In the genomic region with DNA sequence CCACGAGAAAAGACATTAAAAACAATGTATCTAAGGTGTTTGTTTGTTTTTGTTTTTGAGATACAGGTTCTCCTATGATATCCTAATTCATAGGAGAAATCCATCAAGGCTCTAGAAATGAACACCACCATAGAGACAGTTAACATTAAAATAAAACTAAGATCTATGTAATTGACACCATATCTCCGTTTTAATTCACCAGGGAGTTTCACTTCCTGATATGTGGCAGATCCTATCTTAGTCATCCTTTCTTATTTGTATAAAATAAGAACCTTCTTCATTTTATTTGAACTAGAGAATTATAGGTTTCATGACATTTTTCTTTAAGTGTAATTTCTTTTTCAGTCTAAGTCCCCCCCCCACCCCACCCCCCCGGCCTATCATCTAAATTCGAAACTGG, we compare ENCODE assay signal across 33 mouse cellular contexts.
"Had no signal": no experiment of that assay in that cellular context is flagged by ENCODE, and none has a peak within 500 bp of the region (broad histone marks: within the 10 kb centered on the region; RNA-seq: fewer than 3 reads in every experiment).

No protein-coding gene starts in this region.

- H3K4me3 ChIP-seq: limb, embryonic 10.5 days; limb, embryonic 12.5 days; limb, embryonic 13.5 days; limb, embryonic 15.5 days; liver, embryonic 12.5 days; liver, embryonic 13.5 days; liver, embryonic 15.5 days; lung, embryonic 15.5 days; megakaryocyte, embryonic 14.5 days; midbrain, embryonic 10.5 days; midbrain, embryonic 12.5 days; midbrain, embryonic 13.5 days; midbrain, embryonic 15.5 days; myocyte; neural tube, embryonic 12.5 days; neural tube, embryonic 13.5 days had no signal

- DNase-seq: left cerebral cortex, postnatal 4 days; liver; liver, embryonic 13.5 days; liver, postnatal 0 days; lung, adult 18-20 months; lung, adult 2 months; lung, embryonic 14.5 days; lung, postnatal 10 days; lung, postnatal 14 days; lung, postnatal 36 days; lung, postnatal 4 days; midbrain, embryonic 14.5 days had no signal

- H3K36me3 ChIP-seq: limb, embryonic 10.5 days; limb, embryonic 12.5 days; limb, embryonic 13.5 days; limb, embryonic 15.5 days; liver, embryonic 12.5 days; liver, embryonic 13.5 days; liver, embryonic 15.5 days; lung, embryonic 15.5 days; midbrain, embryonic 10.5 days; midbrain, embryonic 12.5 days; midbrain, embryonic 13.5 days; midbrain, embryonic 15.5 days; neural tube, embryonic 12.5 days; neural tube, embryonic 13.5 days had no signal

- ATAC-seq: liver, embryonic 12.5 days; liver, postnatal 0 days; lung, postnatal 0 days; midbrain, embryonic 13.5 days; midbrain, embryonic 15.5 days; midbrain, embryonic 16.5 days had no signal

- H3K27me3 ChIP-seq: limb, embryonic 12.5 days; limb, embryonic 13.5 days; limb, embryonic 15.5 days; liver, embryonic 12.5 days; liver, embryonic 13.5 days; liver, embryonic 15.5 days; lung, embryonic 15.5 days; megakaryocyte, embryonic 14.5 days; midbrain, embryonic 13.5 days; midbrain, embryonic 15.5 days; neural tube, embryonic 12.5 days; neural tube, embryonic 13.5 days had no signal

- H3K4me1 ChIP-seq: limb, embryonic 10.5 days; limb, embryonic 12.5 days; limb, embryonic 13.5 days; limb, embryonic 15.5 days; liver, embryonic 12.5 days; liver, embryonic 13.5 days; liver, embryonic 15.5 days; lung, embryonic 15.5 days; megakaryocyte, embryonic 14.5 days; midbrain, embryonic 10.5 days; midbrain, embryonic 12.5 days; midbrain, embryonic 13.5 days; midbrain, embryonic 15.5 days; neural tube, embryonic 12.5 days; neural tube, embryonic 13.5 days had no signal

- H3K4me2 ChIP-seq: limb, embryonic 12.5 days; limb, embryonic 13.5 days; limb, embryonic 15.5 days; liver, embryonic 11.5 days; liver, embryonic 12.5 days; liver, embryonic 13.5 days; liver, embryonic 15.5 days; lung, embryonic 14.5 days; lung, embryonic 15.5 days; midbrain, embryonic 11.5 days; midbrain, embryonic 12.5 days; midbrain, embryonic 13.5 days; midbrain, embryonic 15.5 days; neural tube, embryonic 12.5 days; neural tube, embryonic 13.5 days had no signal

- H3K9me3 ChIP-seq: limb, embryonic 10.5 days; limb, embryonic 12.5 days; limb, embryonic 13.5 days; limb, embryonic 15.5 days; liver, embryonic 12.5 days; liver, embryonic 13.5 days; liver, embryonic 15.5 days; lung, embryonic 15.5 days; megakaryocyte, embryonic 14.5 days; midbrain, embryonic 10.5 days; midbrain, embryonic 12.5 days; midbrain, embryonic 13.5 days; midbrain, embryonic 15.5 days; neural tube, embryonic 12.5 days; neural tube, embryonic 13.5 days had no signal

- H3K9ac ChIP-seq: limb, embryonic 12.5 days; limb, embryonic 13.5 days; limb, embryonic 15.5 days; liver, embryonic 12.5 days; liver, embryonic 13.5 days; liver, embryonic 14.5 days; liver, embryonic 15.5 days; liver, postnatal 0 days; lung, embryonic 14.5 days; lung, embryonic 15.5 days; midbrain, embryonic 12.5 days; midbrain, embryonic 13.5 days; midbrain, embryonic 15.5 days; neural tube, embryonic 12.5 days; neural tube, embryonic 13.5 days had no signal

- H3K27ac ChIP-seq: limb, embryonic 10.5 days; limb, embryonic 12.5 days; limb, embryonic 13.5 days; limb, embryonic 15.5 days; liver, embryonic 12.5 days; liver, embryonic 13.5 days; liver, embryonic 14.5 days; liver, embryonic 15.5 days; lung, embryonic 15.5 days; macrophage; midbrain, embryonic 10.5 days; midbrain, embryonic 12.5 days; midbrain, embryonic 13.5 days; midbrain, embryonic 15.5 days; neural tube, embryonic 12.5 days; neural tube, embryonic 13.5 days had no signal
